Comparison of ENCODE assay signal across 23 mouse cellular contexts in genomic region chr17:50397324-50397723, GRCm38 (mm10).
"Had no signal": no experiment of that assay in that cellular context is flagged by ENCODE, and none has a peak within 500 bp of the region (broad histone marks: within the 10 kb centered on the region; RNA-seq: fewer than 3 reads in every experiment).

No protein-coding gene starts in this region.

- H3K4me1 ChIP-seq: limb, embryonic 12.5 days; limb, embryonic 15.5 days; midbrain, embryonic 12.5 days; midbrain, embryonic 15.5 days; neural tube, embryonic 12.5 days; neural tube, embryonic 15.5 days had no signal

- H3K9ac ChIP-seq: limb, embryonic 12.5 days; limb, embryonic 15.5 days; lung, embryonic 15.5 days; midbrain, embryonic 12.5 days; midbrain, embryonic 15.5 days; neural tube, embryonic 12.5 days; neural tube, embryonic 15.5 days had no signal

- H3K36me3 ChIP-seq: limb, embryonic 12.5 days; limb, embryonic 15.5 days; lung, embryonic 15.5 days; midbrain, embryonic 12.5 days; midbrain, embryonic 15.5 days; neural tube, embryonic 12.5 days; neural tube, embryonic 15.5 days had no signal

- ATAC-seq: intestine, postnatal 0 days; midbrain, embryonic 15.5 days had no signal

- DNase-seq: kidney, adult 2 months; kidney, postnatal 25 days; layer of hippocampus, adult 9-11 months; lung, adult 18-20 months; lung, postnatal 10 days; lung, postnatal 36 days; right cerebral cortex, adult 18-20 months; right cerebral cortex, postnatal 14 days; right cerebral cortex, postnatal 4 days; thymus, adult 2 months; thymus, postnatal 14 days; thymus, postnatal 4 days had no signal

- H3K4me2 ChIP-seq: limb, embryonic 12.5 days; limb, embryonic 15.5 days; lung, embryonic 15.5 days; midbrain, embryonic 12.5 days; midbrain, embryonic 15.5 days; neural tube, embryonic 12.5 days; neural tube, embryonic 15.5 days had no signal

- H3K27me3 ChIP-seq: limb, embryonic 15.5 days; lung, embryonic 15.5 days; midbrain, embryonic 12.5 days; midbrain, embryonic 15.5 days; neural tube, embryonic 12.5 days; neural tube, embryonic 15.5 days had no signal

- H3K9me3 ChIP-seq: limb, embryonic 12.5 days; limb, embryonic 15.5 days; lung, embryonic 15.5 days; midbrain, embryonic 12.5 days; midbrain, embryonic 15.5 days; neural tube, embryonic 12.5 days; neural tube, embryonic 15.5 days had no signal

- H3K4me3 ChIP-seq: layer of hippocampus, adult 2 months; limb, embryonic 12.5 days; limb, embryonic 15.5 days; lung, embryonic 15.5 days; midbrain, embryonic 12.5 days; midbrain, embryonic 15.5 days; neural tube, embryonic 12.5 days; neural tube, embryonic 15.5 days had no signal

- H3K27ac ChIP-seq: kidney, postnatal 0 days; layer of hippocampus, adult 2 months; limb, embryonic 12.5 days; limb, embryonic 15.5 days; lung, embryonic 15.5 days; midbrain, embryonic 12.5 days; midbrain, embryonic 15.5 days; neural tube, embryonic 12.5 days; neural tube, embryonic 15.5 days; stomach, postnatal 0 days had no signal
